Mouse (Mus musculus) bone marrow, adult 2 months (tissue): ENCODE data around the gene Cct4.

ENCODE experiments used
- CTCF ChIP-seq: fragments of 200-500 bp; IDR thresholded peaks from 2 replicates; pipeline ENCODE4 v1.5.1; 2011; ENCODE audit warnings: low read length, control low read depth; ENCODE audit not compliant: control insufficient read depth, insufficient read depth
- POLR2A ChIP-seq: fragments of 200-500 bp; IDR thresholded peaks from 2 replicates; pipeline ENCODE4 v1.6.1; 2011; ENCODE audit warnings: low read depth, mild to moderate bottlenecking, control low read depth, low read length, borderline replicate concordance; ENCODE audit not compliant: control insufficient read depth

GRCm38 (mm10) chr11:22987357-22987756 lies 3.0 kb upstream of the Cct4 start:
- peak; percentile 64 for TF ChIP-seq CTCF
- no peak for TF ChIP-seq POLR2A
